Mouse (Mus musculus) MN1 (cell line): ENCODE data around the gene Xcr1.

Experiments used
- DNase-seq: peaks from one replicate; pipeline ENCODE4 v3.0.0-alpha.2; 2016; ENCODE audit warnings: low spot score

Gene Xcr1

GRCm38 (mm10) chr9:123861929-123862328 lies at the start of gene Xcr1:
Gene Xcr1, minus strand, starts transcription at chr9:123862029.
- DNase-seq = no peak

DNA sequence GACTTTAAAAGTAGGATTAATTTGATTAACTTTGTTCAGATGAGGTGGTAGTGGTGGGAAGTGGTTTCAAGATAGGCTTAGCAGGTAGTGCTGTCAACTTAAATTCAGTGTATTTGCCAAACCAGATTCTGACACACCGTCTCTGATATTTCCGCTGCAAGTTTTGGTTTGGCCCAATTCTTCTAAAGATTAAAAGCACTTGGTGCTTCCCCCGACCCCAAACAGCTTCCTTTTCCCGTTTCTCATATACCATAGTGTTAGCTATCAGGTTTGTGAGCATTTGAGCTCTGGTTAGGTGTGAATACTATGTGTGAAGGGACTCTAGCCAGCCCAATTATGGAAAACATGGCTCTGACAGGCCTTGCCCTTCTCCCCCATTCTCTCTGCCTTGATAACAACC lies 10.2 kb upstream of the Xcr1 start:
- no peak for DNase-seq

GRCm38 (mm10) chr9:123869167-123869784 lies 7.4 kb upstream of the Xcr1 start:
- no peak for DNase-seq

- no peak for DNase-seq
Observed at GRCm38 (mm10) chr9:123863641-123864040, 1.8 kb upstream of the Xcr1 start.

- DNase-seq = no peak
Observed at GRCm38 (mm10) chr9:123862895-123863616, 1.2 kb upstream of the Xcr1 start.

- no peak for DNase-seq
Observed at GRCm38 (mm10) chr9:123856836-123857235, 5.0 kb downstream of the Xcr1 start.

GRCm38 (mm10) chr9:123852449-123853390 lies 9.1 kb downstream of the Xcr1 start:
- DNase-seq = no peak

- peak; percentile 95 for DNase-seq
Observed at GRCm38 (mm10) chr9:123851713-123852448, 9.9 kb downstream of the Xcr1 start, which contains the start of gene Fyco1. Gene Fyco1, minus strand, starts transcription at chr9:123851899.

DNA sequence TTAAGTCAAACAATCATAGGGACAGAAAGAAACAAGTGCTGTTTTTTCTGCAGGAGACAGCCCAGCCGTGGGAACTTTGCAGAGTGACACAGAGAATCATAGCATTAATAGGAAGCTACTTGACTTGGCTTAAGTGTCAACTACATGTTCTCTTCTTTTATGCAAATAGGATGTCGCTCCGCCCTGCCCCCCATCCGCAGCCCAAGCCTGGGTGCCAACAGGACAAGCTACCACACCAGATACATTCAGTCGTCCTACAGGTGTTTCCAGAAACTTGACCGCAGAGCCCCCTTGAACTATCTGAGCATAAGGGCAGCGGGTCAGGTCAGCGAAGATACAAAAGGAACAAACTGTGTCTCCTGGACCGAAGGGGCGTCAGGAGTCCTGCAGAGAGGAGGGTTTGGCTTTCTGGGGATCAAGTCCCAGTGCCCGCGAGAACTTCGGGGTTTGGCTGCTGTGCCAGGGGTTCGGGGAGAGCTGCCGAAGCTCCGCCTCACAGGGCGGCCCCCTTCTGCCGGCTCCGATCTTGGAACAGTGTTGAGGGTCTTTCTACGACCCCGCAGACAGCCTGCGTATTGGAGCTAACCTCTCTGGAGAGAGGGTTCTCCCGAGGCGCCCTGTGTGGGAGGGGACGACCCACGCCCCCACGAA lies 10.6 kb downstream of the Xcr1 start:
- peak; percentile 72 for DNase-seq

DNA sequence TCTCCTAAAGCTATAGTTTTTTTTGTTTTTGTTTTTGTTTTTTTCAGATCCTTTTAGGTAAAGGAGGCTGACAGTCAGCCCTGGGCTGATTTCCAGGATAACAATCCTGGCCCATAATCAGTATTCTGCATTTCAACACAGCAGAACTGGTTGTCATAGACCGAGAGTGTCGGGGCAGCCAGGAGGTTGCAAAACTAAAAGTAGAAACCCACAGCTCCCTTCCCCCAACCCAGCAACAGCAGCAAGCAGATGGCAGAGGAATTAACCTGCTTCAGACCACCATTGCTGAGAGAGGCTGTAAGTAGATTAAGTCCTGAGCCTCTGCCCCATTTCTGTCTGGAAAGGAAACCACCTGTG lies 11.1 kb downstream of the Xcr1 start:
- peak; percentile 22 for DNase-seq

DNA sequence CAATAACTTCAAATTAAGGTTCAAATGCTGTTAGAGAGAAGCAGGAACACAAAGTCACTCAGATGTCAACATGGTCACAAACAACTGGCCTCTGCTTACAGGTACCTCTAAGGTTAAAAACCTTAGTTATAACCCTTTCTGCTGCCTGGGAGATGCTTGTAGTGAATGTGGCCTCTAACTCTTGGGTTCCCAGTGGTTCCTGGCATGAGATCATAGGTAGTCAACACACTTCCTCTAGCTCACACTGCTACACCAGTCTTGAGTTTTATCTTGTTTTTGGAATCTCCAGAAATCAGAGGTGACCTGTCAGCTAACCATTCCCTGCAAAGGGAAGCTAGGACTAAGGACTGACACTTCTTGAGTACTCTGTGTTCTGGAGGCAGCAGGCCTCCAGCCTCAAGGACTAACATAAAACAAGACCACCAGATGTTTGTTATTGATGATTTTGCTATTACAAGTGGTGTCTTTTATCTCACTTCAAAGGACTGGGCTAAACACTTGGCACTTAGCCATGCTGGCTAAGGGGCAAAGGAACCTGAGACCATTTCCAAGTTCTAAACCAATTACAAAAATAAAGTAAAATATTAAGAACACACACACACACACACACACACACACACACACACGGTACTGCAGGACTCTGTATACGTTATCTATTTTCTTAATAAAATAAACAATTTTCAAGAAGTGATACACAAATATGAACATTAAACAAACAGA lies 11.7 kb downstream of the Xcr1 start:
- peak; percentile 27 for DNase-seq

DNA sequence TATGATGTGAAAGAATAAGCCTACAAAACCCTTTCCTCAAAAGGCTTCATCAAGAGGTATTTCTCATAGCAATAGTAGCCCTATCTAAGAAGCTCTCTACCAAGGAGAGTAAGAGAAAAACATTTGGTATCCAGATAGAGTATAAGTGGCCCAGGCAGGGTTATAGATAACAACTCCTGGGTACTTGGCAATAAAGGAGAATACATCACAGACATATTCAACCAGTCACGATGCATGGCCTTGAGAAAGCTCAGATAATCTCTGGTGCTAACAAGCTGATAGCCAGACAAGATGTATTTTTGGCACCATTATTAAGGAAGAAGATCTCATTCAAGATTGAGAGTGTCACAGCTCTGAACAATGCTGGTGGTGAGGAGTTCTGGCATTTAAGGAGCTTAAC lies 15.3 kb downstream of the Xcr1 start:
- DNase-seq = no peak

- DNase-seq = peak; percentile 37
Observed at GRCm38 (mm10) chr9:123845120-123845519, 16.7 kb downstream of the Xcr1 start.

- no peak for DNase-seq
Observed at GRCm38 (mm10) chr9:123844468-123844867, 17.4 kb downstream of the Xcr1 start.

DNA sequence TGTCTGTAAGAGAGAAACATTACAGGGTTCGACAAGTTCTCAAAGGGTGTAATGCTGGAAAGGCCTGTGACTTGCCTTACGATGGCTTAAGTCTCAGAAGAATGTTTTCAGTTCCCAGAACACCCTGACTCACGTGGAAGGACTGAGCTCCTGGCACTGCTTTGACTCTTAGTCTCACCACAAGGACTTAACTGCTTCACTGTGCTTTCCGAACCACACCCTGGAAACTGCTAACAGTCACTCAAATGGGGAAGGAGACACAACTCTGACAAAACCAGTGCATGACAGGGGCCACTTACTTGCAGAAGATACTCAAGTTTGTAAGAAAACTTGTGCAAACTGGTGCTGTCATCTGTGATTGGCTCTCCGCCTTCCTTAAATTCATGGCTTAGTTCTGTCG lies 21.6 kb downstream of the Xcr1 start:
- no peak for DNase-seq

DNA sequence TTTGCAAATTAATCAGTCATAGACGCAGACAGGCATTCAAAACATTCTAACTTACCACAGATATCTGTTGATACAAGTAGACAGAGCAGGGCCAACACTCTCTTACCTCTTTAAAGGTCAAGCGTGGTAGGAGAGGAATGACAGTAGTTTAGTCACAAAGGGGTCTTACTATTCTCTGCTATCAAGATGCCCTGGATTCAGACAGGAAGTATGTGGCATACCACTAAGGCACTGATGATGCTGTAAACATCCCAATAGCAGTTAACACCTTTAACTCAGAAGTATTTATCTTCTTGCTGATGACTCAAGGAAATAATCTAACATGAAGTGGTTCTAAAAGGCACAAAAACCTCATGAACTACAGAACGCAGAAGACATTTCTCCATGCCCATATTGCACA lies 26.0 kb downstream of the Xcr1 start:
- DNase-seq = no peak

GRCm38 (mm10) chr9:123828916-123829315 lies 32.9 kb downstream of the Xcr1 start:
- DNase-seq = no peak

DNA sequence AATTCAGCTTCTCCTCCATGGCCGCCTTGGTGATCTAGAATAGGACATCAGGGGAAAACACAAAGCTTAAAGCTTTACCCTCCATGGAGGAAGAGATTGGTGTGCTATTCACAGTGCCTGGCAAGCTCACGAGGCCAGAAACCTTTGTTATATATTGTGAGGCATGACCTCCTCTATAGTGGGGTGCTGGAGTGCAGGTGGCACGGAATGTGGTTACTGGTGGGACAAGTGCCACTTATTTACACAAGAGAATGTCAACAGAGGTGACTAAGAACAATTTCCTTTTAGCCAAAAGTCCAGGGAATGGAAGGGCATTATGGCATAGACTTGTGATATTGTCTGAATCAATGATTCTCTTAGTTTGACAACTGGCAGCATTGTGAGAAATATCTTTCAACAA lies 35.2 kb downstream of the Xcr1 start:
- no peak for DNase-seq

DNA sequence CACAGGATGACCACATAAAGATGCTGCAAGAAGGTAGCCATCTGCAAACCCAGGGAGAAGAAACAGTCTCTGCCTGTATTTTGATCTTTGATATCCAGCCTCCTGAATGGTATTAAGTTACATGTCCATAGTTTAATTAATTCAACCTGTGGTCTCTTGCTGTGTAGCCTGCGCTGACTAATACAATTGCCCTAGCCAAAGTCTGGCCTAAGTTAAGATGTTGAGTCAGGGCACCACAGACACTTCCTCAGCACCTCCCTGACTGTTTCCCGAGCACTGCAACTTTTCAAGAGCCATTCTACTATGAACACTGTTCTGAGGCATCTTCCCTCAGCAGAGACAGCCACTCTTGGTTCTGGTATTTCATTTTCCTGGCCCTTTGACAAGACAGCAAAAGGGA lies 43.2 kb downstream of the Xcr1 start:
- DNase-seq = no peak

GRCm38 (mm10) chr9:123815996-123816395 lies 45.8 kb downstream of the Xcr1 start:
- no peak for DNase-seq

GRCm38 (mm10) chr9:123815444-123815843 lies 46.4 kb downstream of the Xcr1 start:
- DNase-seq = no peak
